Mouse (Mus musculus) ovary, postnatal 14 days (tissue): ENCODE data around the gene Pofut2.
"Not testable (repeated sequence)": the region's sequence is repeated elsewhere in the genome, so short reads cannot be mapped to it uniquely, and the experiment has no call there.

Experiments used
- DNase-seq: peaks from one replicate; pipeline ENCODE4 v3.0.0; 2022; ENCODE audit warnings: low spot score

Gene Pofut2

GRCm38 (mm10) chr10:77266281-77266680, 7.3 kb downstream of the Pofut2 start:
- DNase-seq: no peak

- DNase-seq: no peak
These were observed 8.0 kb downstream of the Pofut2 start for GRCm38 (mm10) chr10:77267027-77267426.

GRCm38 (mm10) chr10:77269129-77269528, 10.1 kb downstream of the Pofut2 start:
- DNase-seq: no peak

GRCm38 (mm10) chr10:77272980-77273730, 14.1 kb downstream of the Pofut2 start:
- no peak for DNase-seq

- no peak for DNase-seq
These were observed 14.8 kb downstream of the Pofut2 start for GRCm38 (mm10) chr10:77273798-77274197.

- not testable (repeated sequence) for DNase-seq
These were observed 23.1 kb downstream of the Pofut2 start for GRCm38 (mm10) chr10:77282085-77282484.

GRCm38 (mm10) chr10:77282822-77283221, 23.8 kb downstream of the Pofut2 start:
- DNase-seq: peak; percentile 71

- DNase-seq: no peak
These were observed 25.8 kb downstream of the Pofut2 start for GRCm38 (mm10) chr10:77284832-77285231.

GRCm38 (mm10) chr10:77287626-77288025, 28.6 kb downstream of the Pofut2 start:
- DNase-seq: no peak

GRCm38 (mm10) chr10:77288639-77289195, 29.7 kb downstream of the Pofut2 start:
- DNase-seq: no peak

- no peak for DNase-seq
These were observed 30.5 kb downstream of the Pofut2 start for GRCm38 (mm10) chr10:77289559-77289958.

GRCm38 (mm10) chr10:77290624-77291366, 31.8 kb downstream of the Pofut2 start:
- DNase-seq: no peak

- DNase-seq: no peak
These were observed 35.7 kb downstream of the Pofut2 start for GRCm38 (mm10) chr10:77294691-77295090.

GRCm38 (mm10) chr10:77298621-77299020, 39.6 kb downstream of the Pofut2 start:
- DNase-seq: no peak

- no peak for DNase-seq
These were observed 40.2 kb downstream of the Pofut2 start for GRCm38 (mm10) chr10:77299194-77299593.

GRCm38 (mm10) chr10:77300237-77300933, 41.4 kb downstream of the Pofut2 start:
- DNase-seq: no peak

GRCm38 (mm10) chr10:77300934-77301297, 41.9 kb downstream of the Pofut2 start:
- no peak for DNase-seq

- no peak for DNase-seq
These were observed 45.3 kb downstream of the Pofut2 start for GRCm38 (mm10) chr10:77304362-77304761.

GRCm38 (mm10) chr10:77304840-77305533, 46.0 kb downstream of the Pofut2 start:
- DNase-seq: no peak

- DNase-seq: no peak
These were observed 46.7 kb downstream of the Pofut2 start for GRCm38 (mm10) chr10:77305766-77306165.

- no peak for DNase-seq
These were observed 50.0 kb downstream of the Pofut2 start for GRCm38 (mm10) chr10:77308978-77309377.

- DNase-seq: no peak
These were observed 55.8 kb downstream of the Pofut2 start for GRCm38 (mm10) chr10:77314711-77315266.
